Mouse (Mus musculus): ENCODE measurements at regions not wholly inside any gene's neighbourhood (a gene's known extent, or its start where the extent isn't known, plus 50 kb on each side); places are given as distances from the start of the nearest gene placed in this dataset.

DNA sequence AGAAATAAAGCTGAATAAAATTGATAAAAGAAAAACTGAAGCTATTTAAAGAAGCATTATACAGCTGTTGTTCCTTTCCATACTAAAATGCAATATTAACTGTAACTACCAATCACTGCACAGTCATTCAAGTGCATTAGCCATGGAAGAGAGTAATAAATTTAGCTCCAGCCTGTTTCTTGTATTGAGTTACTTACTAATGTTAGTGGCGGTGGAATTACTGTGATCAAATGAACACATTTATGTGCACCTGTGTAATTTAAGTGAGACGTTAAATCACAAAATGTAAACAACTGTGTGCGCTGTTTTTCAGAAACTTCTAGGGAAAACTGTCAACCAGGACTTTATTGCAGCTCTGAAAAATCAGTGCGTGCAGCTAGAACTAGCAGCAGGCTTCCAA is 222.4 kb downstream of the Tusc1 start:
- Histone ChIP-seq H3K4me1 (no peaks in the 10 kb centered on the region), H3K27me3 (replicated peaks) (no peaks in the 10 kb centered on the region), H3K27ac (replicated peaks) (no peak overlapping the region), H3K9me3 (replicated peaks) (no peaks in the 10 kb centered on the region), H3K9ac (replicated peaks) (no peak overlapping the region), H3K4me3 (replicated peaks) (no peak overlapping the region), H3K36me3 (no peaks in the 10 kb centered on the region), H3K4me2 (no peak overlapping the region)
- WGBS, result 73% methylated on average over 4 of the region's 4 CpGs
- no peak for ATAC-seq (ENCODE audit: low FRiP score)

DNA sequence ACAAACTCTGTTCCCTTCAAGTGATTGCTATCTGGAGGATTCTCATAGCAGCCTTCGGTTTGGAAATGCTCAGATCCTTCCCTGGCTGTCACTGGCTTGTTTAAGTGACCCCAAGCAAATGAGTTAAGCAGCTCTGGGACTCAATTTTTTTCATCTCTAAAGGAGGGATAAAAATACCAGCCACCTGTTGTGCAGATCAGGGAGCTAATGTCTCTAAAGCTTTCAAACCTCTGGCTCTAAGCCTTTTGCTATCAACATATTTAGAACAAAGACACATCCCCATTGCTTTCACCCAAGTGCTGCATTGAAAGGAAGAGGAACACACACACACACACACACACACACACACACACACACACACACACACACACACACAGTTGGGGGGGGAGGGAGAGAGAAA is 241.2 kb downstream of the Tusc1 start:
- no peak overlapping the region for H3K4me2 ChIP-seq
- ATAC-seq (ENCODE audit: low FRiP score), result 0 out of 2 replicates have a peak, but pooled peaks have one; percentile 17
- H3K27ac ChIP-seq (replicated peaks), result no peak overlapping the region
- H3K36me3 ChIP-seq, result no peaks in the 10 kb centered on the region
- H3K27me3 ChIP-seq (replicated peaks), result no peaks in the 10 kb centered on the region
- WGBS, result 64% methylated on average over 1 of the region's 1 CpGs
- peaks cover 4% of the 10 kb centered on the region; the same call in 1 of the 2 replicates for H3K4me1 ChIP-seq
- H3K9me3 ChIP-seq (replicated peaks), result no peaks in the 10 kb centered on the region
- H3K9ac ChIP-seq (replicated peaks), result no peak overlapping the region
- no peak overlapping the region for H3K4me3 ChIP-seq (replicated peaks)

DNA sequence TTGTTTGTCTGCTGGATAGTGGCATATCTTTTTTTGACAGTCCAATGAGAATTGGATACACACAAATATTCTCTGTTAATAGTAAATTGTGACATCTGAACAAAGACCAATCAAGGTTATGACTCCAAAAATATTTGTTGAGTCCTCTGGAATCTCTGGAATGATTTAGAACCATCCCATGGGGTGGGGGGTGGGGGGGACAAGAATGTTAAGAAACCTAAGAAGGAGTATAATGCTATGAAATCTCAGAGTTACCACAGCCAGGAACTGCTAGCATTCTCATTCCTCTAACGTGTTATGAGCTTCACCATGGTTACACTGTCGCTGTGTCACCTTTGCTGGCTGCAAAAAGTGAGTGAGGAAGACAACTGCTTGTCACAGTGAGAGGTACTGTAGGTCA is 271.8 kb downstream of the Tusc1 start:
- no peak overlapping the region for H3K4me2 ChIP-seq
- H3K4me3 ChIP-seq (replicated peaks), result no peak overlapping the region
- H3K27ac ChIP-seq (replicated peaks), result no peak overlapping the region
- no peaks in the 10 kb centered on the region for H3K36me3 ChIP-seq
- H3K9me3 ChIP-seq (replicated peaks), result no peaks in the 10 kb centered on the region
- ATAC-seq (ENCODE audit: low FRiP score), result no peak
- WGBS, result 78% methylated on average over 2 of the region's 2 CpGs
- no peak overlapping the region for H3K9ac ChIP-seq (replicated peaks)
- no peaks in the 10 kb centered on the region for H3K4me1 ChIP-seq
- no peaks in the 10 kb centered on the region for H3K27me3 ChIP-seq (replicated peaks)
